8 mouse cellular contexts compared by ENCODE assay signal in genomic region chr19:55127072-55127718, GRCm38 (mm10). TPM values are rescaled to one million over a fixed set of nuclear protein-coding genes. Genes with fewer than 3 reads are reported as not detected.
DNase-seq lines count a peak whose midpoint lies in the region; ATAC-seq and TF ChIP-seq lines count a peak whose summit lies in the region.

TSS of gene Gpam (minus strand) at chr19:55127238.

- no peak for TF ChIP-seq CTCF in thymus, adult 2 months (IDR thresholded peaks at IDR 0.05; ENCODE audit: borderline replicate concordance, control insufficient read depth, extremely low read depth, insufficient read depth, low read length, poor library complexity)

- peak within 1 kb of the TSS; percentile 53 for H3K9ac ChIP-seq in liver, embryonic 13.5 days
- H3K9ac ChIP-seq in stomach, embryonic 15.5 days = no peak within 1 kb of the TSS

- no peak for TF ChIP-seq POLR2A in thymus, adult 2 months (IDR thresholded peaks at IDR 0.05; ENCODE audit: control insufficient read depth, extremely low read depth, insufficient read depth, low read length, poor library complexity)

- H3K36me3 ChIP-seq in thymus, adult 2 months (ENCODE audit: control insufficient read depth, insufficient read depth, low read length) = no peaks in the 10 kb centered on the region
- no peaks in the 10 kb centered on the region for H3K36me3 ChIP-seq in liver, embryonic 13.5 days
- H3K36me3 ChIP-seq in stomach, embryonic 15.5 days = no peaks in the 10 kb centered on the region

- DNase-seq in thymus, adult 2 months = no peak
- no peak for DNase-seq in thymus, postnatal 10 days (ENCODE audit: low spot score in 2 of 2)
- DNase-seq in gastrocnemius, postnatal 25 days = no peak
- DNase-seq in kidney, adult 9 months = peak; percentile 64
- DNase-seq in liver, embryonic 13.5 days = no peak
- no peak for DNase-seq in testis, postnatal 10 days (ENCODE audit: low spot score)
- no peak for DNase-seq in adipocyte (ENCODE audit: low spot score)

- no peaks in the 10 kb centered on the region for H3K4me1 ChIP-seq in thymus, adult 2 months (replicated peaks; ENCODE audit: control insufficient read depth, insufficient read depth, low read length)
- H3K4me1 ChIP-seq in liver, embryonic 13.5 days (replicated peaks) = peaks cover 17% of the 10 kb centered on the region
- H3K4me1 ChIP-seq in stomach, embryonic 15.5 days = no peaks in the 10 kb centered on the region

- no peak within 1 kb of the TSS for H3K27ac ChIP-seq in thymus, adult 2 months (ENCODE audit: control insufficient read depth, insufficient read depth, low read length)
- H3K27ac ChIP-seq in liver, embryonic 13.5 days = peak within 1 kb of the TSS; percentile 73
- no peak within 1 kb of the TSS for H3K27ac ChIP-seq in stomach, embryonic 15.5 days

- peak; percentile 71 for ATAC-seq in liver, embryonic 13.5 days (ENCODE audit: low read depth)
- ATAC-seq in stomach, embryonic 15.5 days (ENCODE audit: insufficient read depth, low FRiP score, low read depth) = no peak; the same call in 1 of the 2 replicates

- no peaks in the 10 kb centered on the region for H3K27me3 ChIP-seq in thymus, adult 2 months (ENCODE audit: control insufficient read depth, insufficient read depth, low read length)
- no peaks in the 10 kb centered on the region for H3K27me3 ChIP-seq in liver, embryonic 13.5 days
- no peaks in the 10 kb centered on the region for H3K27me3 ChIP-seq in stomach, embryonic 15.5 days (replicated peaks)

- 79% methylated on average over 11 of the region's 11 CpGs for WGBS in thymus, adult 2 months
- 56% methylated on average over 11 of the region's 11 CpGs for WGBS in liver, embryonic 13.5 days (ENCODE audit: insufficient replicate concordance)
- 73% methylated on average over 11 of the region's 11 CpGs for WGBS in stomach, embryonic 15.5 days

- no peaks in the 10 kb centered on the region for H3K9me3 ChIP-seq in liver, embryonic 13.5 days (replicated peaks)
- no peaks in the 10 kb centered on the region for H3K9me3 ChIP-seq in stomach, embryonic 15.5 days

- no peak within 1 kb of the TSS for H3K4me3 ChIP-seq in thymus, adult 2 months (ENCODE audit: control insufficient read depth, insufficient read depth, low read length)
- peak within 1 kb of the TSS; percentile 42 for H3K4me3 ChIP-seq in liver, embryonic 13.5 days (replicated peaks)
- H3K4me3 ChIP-seq in stomach, embryonic 15.5 days (replicated peaks) = no peak within 1 kb of the TSS

- H3K4me2 ChIP-seq in liver, embryonic 13.5 days = peak within 1 kb of the TSS; percentile 52
- no peak within 1 kb of the TSS for H3K4me2 ChIP-seq in stomach, embryonic 15.5 days

RNA-seq across cellular contexts. Expression of gene Gpam, which starts in this region (rescaled TPM):
- polyA plus RNA-seq in thymus, adult 2 months (2012; rRNA removed) = 20.0 and 24.1 TPM in 2 replicates
- total RNA-seq in gastrocnemius, postnatal 25 days (2021) = 100 to 1,000 TPM in 1 of 2 experiments, 10 to 100 TPM in 1; 84.0 to 124 TPM
- polyA plus RNA-seq in liver, embryonic 13.5 days (2015; fragmentation: Nextera tagmentation; extraction: Ambion mirVana) = 16.6 and 21.5 TPM in 2 replicates
- polyA plus RNA-seq in stomach, embryonic 15.5 days (2015; fragmentation: Nextera tagmentation; extraction: Ambion mirVana) = 18.0 and 19.0 TPM in 2 replicates
